In the genomic region with DNA sequence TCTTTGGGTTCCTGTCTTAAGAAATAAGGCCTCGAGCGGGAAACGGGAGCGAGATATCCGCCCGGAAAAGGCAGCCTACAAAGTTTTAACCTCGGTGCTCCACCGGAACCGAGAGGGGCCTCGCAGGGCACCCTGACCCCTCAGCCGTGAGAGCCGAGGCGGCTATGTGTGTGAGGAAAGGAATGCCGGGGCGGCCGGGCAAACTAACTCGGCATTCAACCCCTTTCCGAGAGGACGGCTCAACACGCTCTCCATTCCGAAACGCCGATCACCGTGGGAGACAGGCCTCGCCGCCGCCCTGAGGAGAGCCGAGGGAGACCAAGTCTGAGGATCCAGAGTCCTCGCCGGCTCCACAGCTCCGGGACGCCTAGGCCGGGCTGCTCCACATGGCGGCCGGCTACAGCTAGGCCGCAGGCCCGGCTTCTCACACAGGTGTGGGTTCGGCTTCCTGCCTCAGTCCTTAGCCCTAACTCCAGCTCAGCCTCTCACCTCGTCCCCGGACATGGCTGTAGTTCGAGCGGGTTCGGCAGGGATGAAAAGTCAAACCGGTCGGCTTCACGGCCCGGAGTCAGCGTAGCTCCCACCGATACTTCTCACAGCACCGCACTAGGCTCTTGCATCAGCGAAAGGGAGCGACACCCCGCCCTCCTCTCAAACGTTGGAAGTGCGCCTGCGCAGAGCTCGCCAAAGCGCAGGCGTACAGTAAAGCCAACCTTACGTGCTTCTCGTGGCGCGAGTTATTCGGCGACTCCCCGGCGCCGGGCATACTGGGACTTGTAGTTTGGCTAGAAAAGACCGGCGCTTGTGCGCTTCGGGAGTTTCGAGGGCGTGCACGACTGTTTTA, we compare ENCODE assay signal across 8 mouse cellular contexts. TPM values are rescaled to one million over a fixed set of nuclear protein-coding genes. Genes with fewer than 3 reads are reported as not detected.
DNase-seq lines count a peak whose midpoint lies in the region; ATAC-seq and TF ChIP-seq lines count a peak whose summit lies in the region.

Eif2s2 (minus strand) TSS at position 735 of the 844 bp plus-strand sequence.

- intact Hi-C loops in heart, adult 2 months (cut with DNase I): loop anchor here (2.0 to 10.0 kb wide), 3 partner anchors 100 to 236 kb away; partner anchors contain the start of genes Ahcy, Raly and a

- peaks cover 8% of the 10 kb centered on the region; the same call in 1 of the 2 replicates for H3K36me3 ChIP-seq in embryonic facial prominence, embryonic 14.5 days (ENCODE audit: control insufficient read depth, insufficient read depth, low read length)
- peaks cover 13% of the 10 kb centered on the region for H3K36me3 ChIP-seq in heart, adult 2 months (ENCODE audit: control insufficient read depth, insufficient read depth, low read length)
- H3K36me3 ChIP-seq in limb, embryonic 13.5 days: peaks cover 5% of the 10 kb centered on the region
- no peaks in the 10 kb centered on the region for H3K36me3 ChIP-seq in midbrain, embryonic 16.5 days (ENCODE audit: control insufficient read depth, insufficient read depth, low read length)

- ATAC-seq in embryonic facial prominence, embryonic 14.5 days (ENCODE audit: low read depth): peak; percentile 97
- peak; percentile 97 for ATAC-seq in limb, embryonic 13.5 days (ENCODE audit: low FRiP score, low read depth)
- ATAC-seq in midbrain, embryonic 16.5 days: peak; percentile 97

- no peaks in the 10 kb centered on the region for H3K79me2 ChIP-seq in heart, adult 2 months (replicated peaks; ENCODE audit: control insufficient read depth, insufficient read depth, low read length)

- under 1% methylated on average over 65 of the region's 75 CpGs for WGBS in embryonic facial prominence, embryonic 14.5 days
- under 1% methylated on average over 75 of the region's 75 CpGs for WGBS in heart, adult 2 months
- WGBS in limb, embryonic 13.5 days: under 1% methylated on average over 75 of the region's 75 CpGs
- WGBS in midbrain, embryonic 16.5 days: under 1% methylated on average over 72 of the region's 75 CpGs

- no peaks in the 10 kb centered on the region for H3K9me3 ChIP-seq in embryonic facial prominence, embryonic 14.5 days (ENCODE audit: control insufficient read depth, low read length)
- no peaks in the 10 kb centered on the region for H3K9me3 ChIP-seq in limb, embryonic 13.5 days
- H3K9me3 ChIP-seq in midbrain, embryonic 16.5 days (replicated peaks; ENCODE audit: control insufficient read depth, low read length, poor library complexity, severe bottlenecking): no peaks in the 10 kb centered on the region

- peak within 1 kb of the TSS; percentile 81 for H3K4me2 ChIP-seq in embryonic facial prominence, embryonic 14.5 days (ENCODE audit: low read depth, low read length)
- H3K4me2 ChIP-seq in limb, embryonic 13.5 days (replicated peaks): peak within 1 kb of the TSS; percentile 75
- peak within 1 kb of the TSS; percentile 91 for H3K4me2 ChIP-seq in midbrain, embryonic 16.5 days (ENCODE audit: low read length)

- peak within 1 kb of the TSS; percentile 95 for H3K9ac ChIP-seq in embryonic facial prominence, embryonic 14.5 days (ENCODE audit: low read depth, low read length)
- H3K9ac ChIP-seq in heart, adult 2 months (ENCODE audit: low read depth, low read length): peak within 1 kb of the TSS; percentile 81
- peak within 1 kb of the TSS; percentile 94 for H3K9ac ChIP-seq in limb, embryonic 13.5 days
- H3K9ac ChIP-seq in midbrain, embryonic 16.5 days (ENCODE audit: low read depth, low read length): peak within 1 kb of the TSS; percentile 84

- 0 out of 2 replicates have a peak, but pooled peaks have one; percentile 36 for TF ChIP-seq EP300 in heart, adult 2 months (IDR thresholded peaks at IDR 0.05; ENCODE audit: insufficient read depth, low read depth, low read length)

- H3K27ac ChIP-seq in embryonic facial prominence, embryonic 14.5 days (replicated peaks; ENCODE audit: low read depth, low read length): peak within 1 kb of the TSS; percentile 86
- peak within 1 kb of the TSS; percentile 93 for H3K27ac ChIP-seq in heart, adult 2 months
- H3K27ac ChIP-seq in limb, embryonic 13.5 days: peak within 1 kb of the TSS; percentile 84
- H3K27ac ChIP-seq in midbrain, embryonic 16.5 days (ENCODE audit: low read length): peak within 1 kb of the TSS; percentile 71

- DNase-seq in 3T3-L1 (ENCODE audit: low read depth, low spot score): peak; percentile 99
- peak; percentile 78 to 92 for DNase-seq in adrenal gland, postnatal 4 days (ENCODE audit: low spot score in 2 of 2)
- peak; percentile 99 for DNase-seq in embryonic facial prominence, embryonic 14.5 days (ENCODE audit: low spot score)
- DNase-seq in heart, adult 2 months: peak; percentile 95 to 98
- DNase-seq in kidney, adult 8-10 months: peak; percentile 96 to 97
- peak; percentile 94 to 97 for DNase-seq in spleen, postnatal 10 days (ENCODE audit: low spot score in 2 of 2)

- peak within 1 kb of the TSS; percentile 94 for H3K4me3 ChIP-seq in embryonic facial prominence, embryonic 14.5 days (ENCODE audit: low read depth, low read length)
- H3K4me3 ChIP-seq in heart, adult 2 months: peak within 1 kb of the TSS; percentile 87
- peak within 1 kb of the TSS; percentile 88 for H3K4me3 ChIP-seq in limb, embryonic 13.5 days
- peak within 1 kb of the TSS; percentile 72 for H3K4me3 ChIP-seq in midbrain, embryonic 16.5 days (ENCODE audit: low read depth, low read length)

- peak; percentile 79 for TF ChIP-seq POLR2A in heart, adult 2 months (IDR thresholded peaks at IDR 0.05; ENCODE audit: insufficient read depth, low read depth, low read length)

- H3K4me1 ChIP-seq in embryonic facial prominence, embryonic 14.5 days (ENCODE audit: control insufficient read depth, insufficient read depth, low read length): peaks cover 8% of the 10 kb centered on the region
- peaks cover 5% of the 10 kb centered on the region for H3K4me1 ChIP-seq in heart, adult 2 months (ENCODE audit: control insufficient read depth, insufficient read depth, low read length)
- H3K4me1 ChIP-seq in limb, embryonic 13.5 days: peaks cover 19% of the 10 kb centered on the region
- H3K4me1 ChIP-seq in midbrain, embryonic 16.5 days (ENCODE audit: control insufficient read depth, insufficient read depth, low read length): peaks cover 18% of the 10 kb centered on the region

- 0 out of 2 replicates have a peak, but pooled peaks have one; percentile 6 for TF ChIP-seq CTCF in heart, adult 2 months (IDR thresholded peaks at IDR 0.05)

- no peaks in the 10 kb centered on the region for H3K27me3 ChIP-seq in embryonic facial prominence, embryonic 14.5 days (replicated peaks; ENCODE audit: control insufficient read depth, insufficient read depth, low read length)
- no peaks in the 10 kb centered on the region for H3K27me3 ChIP-seq in heart, adult 2 months (ENCODE audit: control insufficient read depth, insufficient read depth, low read length)
- no peaks in the 10 kb centered on the region for H3K27me3 ChIP-seq in limb, embryonic 13.5 days
- H3K27me3 ChIP-seq in midbrain, embryonic 16.5 days (ENCODE audit: control insufficient read depth, insufficient read depth, low read depth, low read length): no peaks in the 10 kb centered on the region

RNA-seq across cellular contexts. Expression of gene Eif2s2, which starts in this region (rescaled TPM):
- total RNA-seq in adrenal gland, postnatal 4 days (2021): 100 to 1,000 TPM; 133 to 138 TPM
- 107 and 118 TPM in 2 replicates for polyA plus RNA-seq in embryonic facial prominence, embryonic 14.5 days (2014; fragmentation: Nextera tagmentation; extraction: Ambion mirVana)
- total RNA-seq in heart, adult 2 months (2021): 10 to 100 TPM; 49.0 to 56.6 TPM
- polyA plus RNA-seq in heart, adult 2 months (2012; rRNA removed): 12.0 and 22.1 TPM in 2 replicates
- polyA plus RNA-seq in limb, embryonic 13.5 days (2015; fragmentation: Nextera tagmentation; extraction: Ambion mirVana): 110 and 115 TPM in 2 replicates
- polyA plus RNA-seq in midbrain, embryonic 16.5 days (2015; fragmentation: Nextera tagmentation; extraction: Ambion mirVana): 69.3 and 72.3 TPM in 2 replicates

Comparison
In these comparisons a context has a peak if more than half of its experiments do, and no peak if none do; other contexts are left out.
1. Peak in every context shown above with its lines: DNase-seq, ATAC-seq, H3K4me3 ChIP-seq and H3K27ac ChIP-seq.